Mouse (Mus musculus): ENCODE measurements around the gene Ntrk2.

GRCm38 (mm10) chr13:58922174-58922573 lies 115.8 kb downstream of the Ntrk2 start:
- TF ChIP-seq CTCF (IDR thresholded peaks at IDR 0.05; ENCODE audit: extremely low read depth, insufficient read length, insufficient replicate concordance, low read depth, low read length) (no peak), POLR2A (IDR thresholded peaks at IDR 0.05; ENCODE audit: low read depth, low read length) (no peak)
